Mouse (Mus musculus) spleen, postnatal 10 days (tissue): ENCODE data around the gene Ddx1.
"Not testable (repeated sequence)": the region's sequence is repeated elsewhere in the genome, so short reads cannot be mapped to it uniquely, and the experiment has no call there.

ENCODE experiments used
- DNase-seq, 2 experiments: peaks; one replicate each; pipeline ENCODE4 v3.0.0; 2021 to 2022; ENCODE audit warnings: low spot score in 2 of 2

The Ddx1 gene

GRCm38 (mm10) chr12:13205733-13206132 is 43.3 kb downstream of the Ddx1 start:
- DNase-seq, result no peak

GRCm38 (mm10) chr12:13202322-13202721 is 46.7 kb downstream of the Ddx1 start:
- DNase-seq, result no peak

GRCm38 (mm10) chr12:13200576-13200975 is 48.4 kb downstream of the Ddx1 start:
- no peak for DNase-seq

GRCm38 (mm10) chr12:13199338-13200301 is 49.4 kb downstream of the Ddx1 start:
- DNase-seq, result no peak

- DNase-seq, result no peak
Observed at GRCm38 (mm10) chr12:13198157-13198556, 50.9 kb downstream of the Ddx1 start.

GRCm38 (mm10) chr12:13196146-13196545 is 52.9 kb downstream of the Ddx1 start:
- DNase-seq, result no peak

GRCm38 (mm10) chr12:13195506-13195905 is 53.5 kb downstream of the Ddx1 start:
- no peak for DNase-seq

- no peak for DNase-seq
Observed at GRCm38 (mm10) chr12:13188059-13188700, 60.8 kb downstream of the Ddx1 start.

- no peak for DNase-seq
Observed at GRCm38 (mm10) chr12:13186209-13186608, 62.8 kb downstream of the Ddx1 start.

GRCm38 (mm10) chr12:13184873-13185361 is 64.1 kb downstream of the Ddx1 start:
- no peak for DNase-seq

GRCm38 (mm10) chr12:13184136-13184535 is 64.9 kb downstream of the Ddx1 start:
- not testable (repeated sequence) for DNase-seq

GRCm38 (mm10) chr12:13182220-13182619 is 66.8 kb downstream of the Ddx1 start:
- DNase-seq, result no peak

GRCm38 (mm10) chr12:13181721-13182120 is 67.3 kb downstream of the Ddx1 start:
- DNase-seq, result no peak

GRCm38 (mm10) chr12:13180715-13181335 is 68.2 kb downstream of the Ddx1 start:
- DNase-seq, result peak; percentile 30 to 31

- DNase-seq, result no peak
Observed at GRCm38 (mm10) chr12:13180332-13180714, 68.7 kb downstream of the Ddx1 start.

GRCm38 (mm10) chr12:13177606-13178005 is 71.4 kb downstream of the Ddx1 start:
- no peak for DNase-seq

- DNase-seq, result no peak
Observed at GRCm38 (mm10) chr12:13176927-13177326, 72.1 kb downstream of the Ddx1 start.

- DNase-seq, result no peak
Observed at GRCm38 (mm10) chr12:13176136-13176535, 72.9 kb downstream of the Ddx1 start.

- no peak for DNase-seq
Observed at GRCm38 (mm10) chr12:13174022-13174421, 75.0 kb downstream of the Ddx1 start.

GRCm38 (mm10) chr12:13168073-13168472 is 80.9 kb downstream of the Ddx1 start:
- no peak for DNase-seq

GRCm38 (mm10) chr12:13167116-13167515 is 81.9 kb downstream of the Ddx1 start:
- no peak for DNase-seq
